Mouse (Mus musculus) bone marrow macrophage, adult 2 months (primary cell): Measurements from ENCODE around the gene Mepe.

Experiments
- CTCF ChIP-seq: IDR thresholded peaks from 2 replicates; pipeline ENCODE4 v1.5.1; 2012; ENCODE audit warnings: low read depth, mild to moderate bottlenecking, low read length, moderate library complexity
- POLR2A ChIP-seq: IDR thresholded peaks from 2 replicates; pipeline ENCODE4 v1.6.1; 2012; ENCODE audit warnings: mild to moderate bottlenecking, low read depth, low read length, borderline replicate concordance

DNA sequence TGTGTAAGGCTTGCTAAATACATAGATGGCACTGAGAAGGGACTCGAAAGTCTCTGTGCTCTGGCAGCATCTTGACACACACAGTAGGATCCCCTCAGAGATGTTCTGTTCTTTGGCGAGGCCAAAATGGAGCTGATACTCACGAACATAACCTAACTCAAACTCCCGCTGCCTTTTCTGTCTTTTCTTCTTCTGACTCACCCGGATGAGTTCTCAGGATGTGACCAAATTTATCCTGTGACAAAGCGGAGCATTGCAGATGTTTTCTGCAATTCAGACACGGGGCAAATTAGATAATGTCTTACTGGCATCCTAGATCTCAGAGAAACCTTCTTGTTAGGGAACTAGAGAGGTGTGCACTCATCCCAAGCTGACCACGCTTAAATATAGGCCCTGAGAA lies 2.3 kb downstream of the Mepe start:
- TF ChIP-seq POLR2A (no peak), CTCF (no peak)
